Mouse (Mus musculus): ENCODE results near the gene Pdxdc1. TPM values are rescaled to one million over a fixed set of nuclear protein-coding genes. Genes with fewer than 3 reads are reported as not detected.
A peak's percentile ranks its signal among the peaks of the same experiment; 100 is the strongest.

Pdxdc1 gene
- polyA plus RNA-seq (2014; fragmentation: Nextera tagmentation; extraction: Ambion mirVana) = 73.9 and 74.1 TPM in 2 replicates

DNA sequence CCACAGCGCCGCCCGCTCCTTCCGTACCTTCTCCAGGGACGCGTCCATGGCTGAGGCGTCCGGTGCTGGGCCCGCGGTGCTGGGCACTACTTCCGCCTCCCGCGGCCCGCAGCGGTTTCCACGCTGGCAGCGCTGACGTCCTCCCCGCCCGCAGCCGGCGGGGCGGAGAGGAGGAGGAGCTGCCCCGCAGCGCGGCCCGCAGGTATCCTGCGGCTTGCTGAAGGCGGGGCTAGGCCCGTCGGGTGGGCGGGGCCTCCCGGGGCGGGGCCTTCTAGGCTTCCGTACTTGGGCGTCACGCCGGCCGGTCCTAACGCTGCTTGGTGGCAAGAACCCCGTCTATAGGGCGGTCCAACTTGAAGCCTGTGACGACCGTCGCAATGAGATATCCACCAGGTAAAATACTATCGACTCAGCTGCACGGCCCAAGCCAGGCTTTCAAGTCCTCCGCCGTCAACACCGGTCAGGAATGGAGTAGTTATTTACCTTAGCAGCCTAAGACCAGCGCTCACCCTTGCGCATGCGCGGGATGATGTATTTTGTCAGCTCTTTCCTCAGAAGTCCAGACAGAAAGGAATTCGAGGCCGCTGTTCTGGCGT, at the start of gene Pdxdc1, which contains the start of gene Mpv17l:
TSS of gene Pdxdc1 (minus strand) at position 244 of the 596 bp plus-strand sequence.
TSS of gene Mpv17l (plus strand) at position 274 of the 596 bp plus-strand sequence.
- Histone ChIP-seq H3K27ac (ENCODE audit: low read depth, low read length) (peak within 1 kb of the TSS; percentile 62), H3K4me2 (ENCODE audit: low read depth, low read length, severe bottlenecking) (peak within 1 kb of the TSS; percentile 70), H3K9me3 (ENCODE audit: control insufficient read depth, low read length) (no peaks in the 10 kb centered on the region), H3K36me3 (ENCODE audit: control insufficient read depth, insufficient read depth, low read length) (no peaks in the 10 kb centered on the region), H3K4me1 (replicated peaks; ENCODE audit: control insufficient read depth, insufficient read depth, low read length) (0 out of 2 replicates have a peak, but pooled peaks cover 2% of the 10 kb centered on the region), H3K27me3 (ENCODE audit: control insufficient read depth, insufficient read depth, low read length) (no peaks in the 10 kb centered on the region), H3K9ac (ENCODE audit: low read length) (peak within 1 kb of the TSS; percentile 82), H3K4me3 (ENCODE audit: low read depth, low read length) (peak within 1 kb of the TSS; percentile 93)
- peak; percentile 97 for ATAC-seq (replicated peaks; ENCODE audit: low FRiP score)
- WGBS = under 1% methylated on average over 51 of the region's 57 CpGs
- peak; percentile 99 for DNase-seq (ENCODE audit: low spot score)

DNA sequence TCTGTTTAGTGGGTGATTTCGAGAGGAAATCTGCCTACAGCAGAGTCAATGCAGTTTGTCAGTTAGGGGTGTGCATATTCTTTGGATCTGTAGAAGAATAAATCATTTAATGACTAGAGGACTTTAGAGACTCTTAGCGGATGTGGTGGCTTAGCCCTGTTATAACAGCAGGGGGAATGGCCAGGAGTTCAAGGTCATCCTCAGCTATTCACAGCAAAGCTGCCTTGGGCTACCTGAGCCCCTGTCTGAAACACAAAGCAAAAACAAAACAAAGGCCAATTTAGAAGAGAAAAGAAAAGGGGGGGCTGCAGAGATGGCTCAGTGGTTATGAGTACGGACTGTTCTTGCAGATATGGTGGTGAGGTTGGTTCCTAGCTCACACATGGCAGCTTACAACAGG, 48.3 kb upstream of the Pdxdc1 start:
- Histone ChIP-seq H3K9me3 (ENCODE audit: control insufficient read depth, low read length) (no peaks in the 10 kb centered on the region), H3K4me1 (replicated peaks; ENCODE audit: control insufficient read depth, insufficient read depth, low read length) (no peaks in the 10 kb centered on the region), H3K4me3 (ENCODE audit: low read depth, low read length) (no peak overlapping the region), H3K27ac (ENCODE audit: low read depth, low read length) (no peak overlapping the region), H3K36me3 (ENCODE audit: control insufficient read depth, insufficient read depth, low read length) (no peaks in the 10 kb centered on the region), H3K4me2 (ENCODE audit: low read depth, low read length, severe bottlenecking) (no peak overlapping the region), H3K27me3 (ENCODE audit: control insufficient read depth, insufficient read depth, low read length) (no peaks in the 10 kb centered on the region), H3K9ac (ENCODE audit: low read length) (no peak overlapping the region)
- no peak for DNase-seq (ENCODE audit: low spot score)
- WGBS = 78% methylated on average over 3 of the region's 3 CpGs
- no peak for ATAC-seq (replicated peaks; ENCODE audit: low FRiP score)

DNA sequence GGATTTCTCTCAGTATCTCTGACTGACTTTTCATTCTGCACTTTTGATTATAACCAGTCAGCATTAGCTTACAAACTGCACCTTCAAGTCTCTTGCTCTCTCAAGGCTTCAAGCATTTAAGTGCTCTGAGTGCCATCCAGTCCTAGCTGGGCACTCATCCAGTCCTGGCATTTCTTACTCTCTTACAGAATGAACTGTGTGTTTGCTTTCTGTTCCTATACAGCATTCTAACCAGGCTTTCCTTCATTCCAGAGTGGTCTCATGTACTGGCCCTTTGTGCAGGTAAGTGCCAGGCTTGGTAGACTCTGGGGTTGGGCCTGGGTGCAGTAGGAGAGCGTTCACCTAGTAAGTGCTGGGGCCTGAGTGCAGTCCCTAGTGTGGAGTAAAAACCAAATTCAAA, 43.4 kb upstream of the Pdxdc1 start:
- H3K4me2 ChIP-seq (ENCODE audit: low read depth, low read length, severe bottlenecking) = no peak overlapping the region
- ATAC-seq (replicated peaks; ENCODE audit: low FRiP score) = no peak
- no peak for DNase-seq (ENCODE audit: low spot score)
- H3K27me3 ChIP-seq (ENCODE audit: control insufficient read depth, insufficient read depth, low read length) = no peaks in the 10 kb centered on the region
- 91% methylated on average over 1 of the region's 1 CpGs for WGBS
- no peaks in the 10 kb centered on the region for H3K9me3 ChIP-seq (ENCODE audit: control insufficient read depth, low read length)
- H3K9ac ChIP-seq (ENCODE audit: low read length) = no peak overlapping the region
- no peaks in the 10 kb centered on the region for H3K36me3 ChIP-seq (ENCODE audit: control insufficient read depth, insufficient read depth, low read length)
- no peak overlapping the region for H3K27ac ChIP-seq (ENCODE audit: low read depth, low read length)
- H3K4me1 ChIP-seq (replicated peaks; ENCODE audit: control insufficient read depth, insufficient read depth, low read length) = no peaks in the 10 kb centered on the region
- H3K4me3 ChIP-seq (ENCODE audit: low read depth, low read length) = no peak overlapping the region

DNA sequence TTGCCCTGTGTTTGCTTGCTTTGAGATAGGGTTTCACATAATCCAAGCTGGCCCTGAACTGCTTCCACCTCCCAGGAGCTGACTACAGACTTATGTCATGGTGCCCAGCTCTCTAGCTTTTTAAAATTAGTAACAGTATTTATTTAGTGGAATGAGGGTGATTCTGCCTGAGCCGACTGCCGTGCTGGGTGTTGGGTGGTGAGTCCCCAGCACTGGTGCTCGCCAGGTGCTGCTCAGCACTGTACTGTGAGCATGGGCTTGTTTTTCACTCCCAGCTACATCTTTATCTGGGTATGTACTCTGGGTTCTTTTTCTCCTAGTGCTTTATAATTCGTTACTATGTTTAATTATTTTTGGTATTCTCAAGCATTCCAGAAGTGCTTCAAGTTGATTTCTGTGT, 42.2 kb upstream of the Pdxdc1 start:
- no peaks in the 10 kb centered on the region for H3K4me1 ChIP-seq (replicated peaks; ENCODE audit: control insufficient read depth, insufficient read depth, low read length)
- no peak for ATAC-seq (replicated peaks; ENCODE audit: low FRiP score)
- H3K4me2 ChIP-seq (ENCODE audit: low read depth, low read length, severe bottlenecking) = no peak overlapping the region
- no peak overlapping the region for H3K27ac ChIP-seq (ENCODE audit: low read depth, low read length)
- H3K4me3 ChIP-seq (ENCODE audit: low read depth, low read length) = no peak overlapping the region
- no peak for DNase-seq (ENCODE audit: low spot score)
- H3K9ac ChIP-seq (ENCODE audit: low read length) = no peak overlapping the region
- H3K27me3 ChIP-seq (ENCODE audit: control insufficient read depth, insufficient read depth, low read length) = peaks cover 2% of the 10 kb centered on the region; the same call in 1 of the 2 replicates
- 75% methylated on average over 4 of the region's 4 CpGs for WGBS
- H3K9me3 ChIP-seq (ENCODE audit: control insufficient read depth, low read length) = no peaks in the 10 kb centered on the region
- H3K36me3 ChIP-seq (ENCODE audit: control insufficient read depth, insufficient read depth, low read length) = no peaks in the 10 kb centered on the region

DNA sequence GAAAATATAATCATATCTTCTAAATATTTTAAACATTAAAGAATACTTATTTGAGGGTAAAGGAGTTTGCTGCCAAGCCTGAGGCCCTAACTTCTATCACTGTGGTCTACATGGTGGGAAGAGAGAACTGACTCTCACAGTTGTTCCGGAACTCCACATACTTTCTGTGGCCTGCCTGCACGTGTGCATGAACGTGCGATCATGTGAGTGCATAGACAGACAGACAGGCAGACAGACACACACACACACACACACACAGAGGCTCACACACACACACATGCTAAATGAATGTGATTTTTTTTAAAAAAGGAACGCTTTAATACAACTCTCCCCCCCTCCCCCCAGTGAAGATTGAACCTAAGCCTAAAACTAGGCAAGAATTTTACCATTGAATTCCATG, 41.8 kb upstream of the Pdxdc1 start:
- ATAC-seq (replicated peaks; ENCODE audit: low FRiP score) = no peak

DNA sequence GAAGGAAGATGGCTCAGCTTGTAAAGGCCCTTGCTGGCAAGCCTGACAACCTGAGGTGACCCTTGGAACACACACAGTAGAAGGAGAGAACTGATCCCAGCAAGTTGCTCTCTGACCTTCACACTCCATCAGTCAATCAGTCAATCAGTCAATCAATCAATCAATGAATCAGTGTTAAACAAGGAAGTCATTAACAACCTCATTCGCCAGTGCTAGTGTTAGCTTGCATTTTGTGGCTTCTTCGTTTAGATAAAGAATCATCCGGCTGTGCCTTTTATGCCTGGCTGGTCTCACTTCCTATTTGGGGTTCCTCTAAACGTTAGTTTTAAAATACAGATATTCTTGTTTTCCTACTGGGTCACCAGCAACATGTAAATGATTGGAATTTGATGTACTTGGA, 41.2 kb upstream of the Pdxdc1 start:
- H3K9ac ChIP-seq (ENCODE audit: low read length) = no peak overlapping the region
- ATAC-seq (replicated peaks; ENCODE audit: low FRiP score) = no peak

More for the DNA sequence above, 41.8 kb upstream of the Pdxdc1 start:
- DNase-seq (ENCODE audit: low spot score) = no peak
- WGBS = 83% methylated on average over 5 of the region's 5 CpGs
- no peak overlapping the region for H3K9ac ChIP-seq (ENCODE audit: low read length)
- H3K4me1 ChIP-seq (replicated peaks; ENCODE audit: control insufficient read depth, insufficient read depth, low read length) = no peaks in the 10 kb centered on the region
- no peak overlapping the region for H3K27ac ChIP-seq (ENCODE audit: low read depth, low read length)
- no peak overlapping the region for H3K4me3 ChIP-seq (ENCODE audit: low read depth, low read length)
- H3K9me3 ChIP-seq (ENCODE audit: control insufficient read depth, low read length) = no peaks in the 10 kb centered on the region
- no peaks in the 10 kb centered on the region for H3K36me3 ChIP-seq (ENCODE audit: control insufficient read depth, insufficient read depth, low read length)
- H3K4me2 ChIP-seq (ENCODE audit: low read depth, low read length, severe bottlenecking) = no peak overlapping the region
- H3K27me3 ChIP-seq (ENCODE audit: control insufficient read depth, insufficient read depth, low read length) = peaks cover 2% of the 10 kb centered on the region; the same call in 1 of the 2 replicates

DNA sequence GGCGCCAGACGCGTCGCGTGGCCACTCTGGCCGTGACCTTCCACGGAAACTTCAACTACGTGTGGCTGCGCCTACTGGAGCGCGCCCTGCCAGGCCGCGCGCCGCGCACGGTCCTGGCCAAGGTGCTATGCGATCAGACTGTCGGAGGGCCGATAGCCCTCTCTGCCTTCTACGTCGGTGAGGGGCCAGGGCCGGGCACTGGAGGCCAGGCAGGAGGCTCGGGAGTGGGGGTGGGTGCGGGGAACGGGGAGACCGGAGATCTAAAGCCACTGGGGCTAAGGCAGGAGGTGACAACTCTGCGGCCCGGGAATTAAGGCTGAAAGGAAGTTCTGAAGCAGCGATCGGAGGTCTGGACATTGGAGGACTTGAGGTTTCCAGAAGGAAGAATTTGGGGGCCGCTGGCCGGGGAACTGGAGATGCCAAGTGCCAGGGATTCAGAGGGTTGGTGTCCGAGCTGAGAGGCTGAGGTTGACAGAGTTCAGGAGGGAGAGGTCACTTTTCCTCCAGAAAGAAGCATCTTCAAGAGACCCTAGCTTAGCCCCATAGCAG, 38.0 kb upstream of the Pdxdc1 start:
- Histone ChIP-seq H3K9me3 (ENCODE audit: control insufficient read depth, low read length) (no peaks in the 10 kb centered on the region), H3K27me3 (ENCODE audit: control insufficient read depth, insufficient read depth, low read length) (peaks cover 2% of the 10 kb centered on the region; the same call in 1 of the 2 replicates), H3K4me1 (replicated peaks; ENCODE audit: control insufficient read depth, insufficient read depth, low read length) (no peaks in the 10 kb centered on the region), H3K36me3 (ENCODE audit: control insufficient read depth, insufficient read depth, low read length) (no peaks in the 10 kb centered on the region), H3K4me2 (ENCODE audit: low read depth, low read length, severe bottlenecking) (peak overlapping the region; percentile 96), H3K4me3 (ENCODE audit: low read depth, low read length) (peak overlapping the region; percentile 60), H3K9ac (ENCODE audit: low read length) (peak overlapping the region; percentile 55), H3K27ac (ENCODE audit: low read depth, low read length) (no peak overlapping the region)
- ATAC-seq (replicated peaks; ENCODE audit: low FRiP score) = peak; percentile 71
- peak; percentile 61 for DNase-seq (ENCODE audit: low spot score)
- 2% methylated on average over 34 of the region's 34 CpGs for WGBS

More for the DNA sequence above, 41.2 kb upstream of the Pdxdc1 start:
- no peaks in the 10 kb centered on the region for H3K36me3 ChIP-seq (ENCODE audit: control insufficient read depth, insufficient read depth, low read length)
- H3K4me3 ChIP-seq (ENCODE audit: low read depth, low read length) = no peak overlapping the region
- H3K4me1 ChIP-seq (replicated peaks; ENCODE audit: control insufficient read depth, insufficient read depth, low read length) = no peaks in the 10 kb centered on the region
- H3K9me3 ChIP-seq (ENCODE audit: control insufficient read depth, low read length) = no peaks in the 10 kb centered on the region
- H3K4me2 ChIP-seq (ENCODE audit: low read depth, low read length, severe bottlenecking) = no peak overlapping the region
- 72% methylated on average over 4 of the region's 4 CpGs for WGBS
- peaks cover 2% of the 10 kb centered on the region; the same call in 1 of the 2 replicates for H3K27me3 ChIP-seq (ENCODE audit: control insufficient read depth, insufficient read depth, low read length)
- no peak for DNase-seq (ENCODE audit: low spot score)
- H3K27ac ChIP-seq (ENCODE audit: low read depth, low read length) = no peak overlapping the region

DNA sequence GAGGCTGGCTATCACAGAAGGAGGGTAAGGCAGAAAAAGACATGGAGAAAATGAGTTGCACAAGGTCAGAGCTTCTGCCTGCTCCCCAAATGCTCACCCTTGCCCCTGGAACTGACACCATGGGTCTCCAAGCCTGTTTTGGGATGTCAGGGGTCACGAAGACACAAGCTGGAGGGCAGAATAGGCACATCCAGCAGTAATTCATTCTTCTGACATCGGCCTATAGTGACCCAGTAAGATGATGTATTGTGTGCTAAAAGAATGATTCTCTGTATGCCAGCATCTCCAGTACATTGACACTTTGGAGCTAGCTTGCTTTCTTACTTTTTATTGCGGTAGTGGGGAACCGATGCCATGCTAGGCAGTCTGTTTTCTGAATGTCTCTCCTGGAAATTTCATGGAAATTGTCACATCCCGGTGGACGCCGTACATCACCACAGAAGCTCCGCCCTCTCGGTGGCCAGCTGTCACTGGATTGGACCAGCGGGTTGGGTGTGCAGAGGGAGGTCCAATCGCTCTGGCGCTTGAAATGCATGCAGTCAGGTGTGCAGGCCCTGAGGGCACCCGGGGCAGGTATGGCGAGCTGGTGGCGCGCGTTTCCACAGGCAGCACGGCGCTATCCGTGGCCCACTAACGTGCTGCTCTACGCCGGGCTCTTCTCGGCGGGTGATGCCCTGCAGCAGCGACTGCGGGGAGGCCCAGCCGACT, 37.4 kb upstream of the Pdxdc1 start:
- Histone ChIP-seq H3K4me1 (replicated peaks; ENCODE audit: control insufficient read depth, insufficient read depth, low read length) (no peaks in the 10 kb centered on the region), H3K9ac (ENCODE audit: low read length) (peak overlapping the region; percentile 55), H3K36me3 (ENCODE audit: control insufficient read depth, insufficient read depth, low read length) (no peaks in the 10 kb centered on the region), H3K4me2 (ENCODE audit: low read depth, low read length, severe bottlenecking) (peak overlapping the region; percentile 96), H3K27me3 (ENCODE audit: control insufficient read depth, insufficient read depth, low read length) (peaks cover 2% of the 10 kb centered on the region; the same call in 1 of the 2 replicates), H3K27ac (ENCODE audit: low read depth, low read length) (no peak overlapping the region), H3K4me3 (ENCODE audit: low read depth, low read length) (peak overlapping the region; percentile 60), H3K9me3 (ENCODE audit: control insufficient read depth, low read length) (no peaks in the 10 kb centered on the region)
- ATAC-seq (replicated peaks; ENCODE audit: low FRiP score) (peak; percentile 95), DNase-seq (ENCODE audit: low spot score) (peak; percentile 79)
- 4% methylated on average over 28 of the region's 28 CpGs for WGBS

Data from forebrain, embryonic 11.5 days (tissue).